Mouse (Mus musculus) cortical plate, adult 2 months (tissue): ENCODE measurements around the gene Ugt1a2.

Experiments used
- CTCF ChIP-seq: fragments of 200-500 bp; IDR thresholded peaks from 2 replicates; pipeline ENCODE4 v1.5.1; 2011; ENCODE audit warnings: mild to moderate bottlenecking, control low read depth, low read length; ENCODE audit not compliant: insufficient read depth; ENCODE audit errors: extremely low read depth
- POLR2A ChIP-seq: fragments of 200-500 bp; IDR thresholded peaks from 2 replicates; pipeline ENCODE4 v1.6.1; 2011; ENCODE audit warnings: mild to moderate bottlenecking, low read length, control low read depth; ENCODE audit not compliant: insufficient read depth; ENCODE audit errors: extremely low read depth

- TF ChIP-seq CTCF (no peak), POLR2A (no peak)
Observed at GRCm38 (mm10) chr1:88213766-88214461, 13.5 kb downstream of the Ugt1a2 start.
